Mouse (Mus musculus): Measurements from ENCODE around the gene Olfr686. TPM values are rescaled to one million over a fixed set of nuclear protein-coding genes. Genes with fewer than 3 reads are reported as not detected.

Olfr686 gene
- polyA plus RNA-seq (2012; rRNA removed), result not detected in 2 replicates

DNA sequence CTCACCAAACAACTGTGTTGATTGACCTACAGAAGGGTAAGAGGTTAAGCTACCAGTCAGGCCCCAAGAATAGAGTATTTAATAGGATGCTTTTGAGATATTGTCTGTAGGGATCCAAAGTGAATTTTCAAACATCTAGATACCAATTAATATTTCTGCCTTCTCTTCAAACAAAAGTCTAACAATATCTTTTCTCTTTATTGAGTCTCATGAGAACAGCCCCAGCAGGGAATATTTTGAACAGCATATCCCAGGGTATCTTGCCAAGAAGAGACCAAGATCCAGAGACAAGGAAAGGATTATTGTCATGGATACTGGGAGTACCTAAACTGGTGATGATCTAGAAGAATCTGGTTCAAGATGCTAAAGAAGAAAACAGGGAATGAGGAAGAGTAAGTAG, at the start of gene Olfr686:
Olfr686 (minus strand) TSS at position 101 of the 400 bp plus-strand sequence.

DNA sequence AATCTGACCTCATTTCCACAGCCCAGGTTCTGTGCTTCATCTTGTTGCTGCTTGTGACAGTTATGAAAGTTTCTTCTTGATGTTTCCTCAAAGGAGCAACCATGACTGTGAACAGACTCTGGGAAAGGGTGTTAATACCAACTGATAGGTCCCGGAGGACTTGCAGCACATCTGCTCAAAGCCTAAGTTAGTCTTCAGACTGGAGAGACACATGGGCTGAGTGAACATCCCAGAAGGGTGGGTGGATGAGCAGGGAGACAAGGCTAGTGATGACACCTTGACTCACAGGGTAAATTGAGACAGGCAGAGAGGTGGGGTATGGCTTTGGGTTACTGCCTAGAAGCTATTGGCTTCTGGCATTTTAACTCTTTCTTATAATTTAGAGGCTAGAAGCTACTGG, 21.4 kb downstream of the Olfr686 start, which contains the start of gene Olfr685:
Olfr685 (minus strand) TSS at position 101 of the 400 bp plus-strand sequence.

DNA sequence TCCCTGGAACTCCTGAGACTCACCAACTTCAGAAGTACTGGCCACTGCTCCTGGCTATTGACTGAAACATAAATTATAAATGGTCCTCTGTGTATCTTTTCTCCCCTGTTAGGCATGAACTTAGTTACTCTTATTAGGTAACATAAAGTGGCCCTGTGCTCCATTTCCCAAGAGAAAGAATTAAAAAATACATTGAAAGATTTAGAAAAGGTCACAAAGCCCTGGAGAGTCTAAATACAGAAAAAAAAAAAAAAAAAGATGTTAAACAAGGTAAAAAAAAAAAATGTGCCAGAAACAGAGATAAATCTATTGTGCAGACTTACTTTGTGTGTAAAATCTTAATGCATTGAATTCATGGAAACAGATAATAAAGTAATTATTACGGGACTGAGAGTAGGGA, 43.7 kb downstream of the Olfr686 start, which contains the start of gene Olfr684:
Olfr684 (minus strand) TSS at position 101 of the 400 bp plus-strand sequence.

Other genes starting within 250 kb of the Olfr686 start
- gene Olfr670, start 244.9 kb downstream of the Olfr686 start, polyA plus RNA-seq (2012; rRNA removed), result not detected in 2 replicates
- gene Olfr671, start 228.4 kb downstream of the Olfr686 start, polyA plus RNA-seq (2012; rRNA removed), result not detected in 2 replicates
- not detected in 2 replicates for gene Olfr672, start 205.5 kb downstream of the Olfr686 start, polyA plus RNA-seq (2012; rRNA removed)
- not detected in 2 replicates for gene Olfr675, start 179.0 kb downstream of the Olfr686 start, polyA plus RNA-seq (2012; rRNA removed)
- gene Olfr676, start 174.8 kb downstream of the Olfr686 start, polyA plus RNA-seq (2012; rRNA removed), result not detected in 2 replicates
- gene Olfr677, start 156.1 kb downstream of the Olfr686 start, polyA plus RNA-seq (2012; rRNA removed), result not detected in 2 replicates
- not detected in 2 replicates for gene Olfr678, start 143.0 kb downstream of the Olfr686 start, polyA plus RNA-seq (2012; rRNA removed)
- gene Olfr679, start 126.3 kb downstream of the Olfr686 start, polyA plus RNA-seq (2012; rRNA removed), result not detected in 2 replicates
- not detected in 2 replicates for gene Olfr680-ps1, start 114.7 kb downstream of the Olfr686 start, polyA plus RNA-seq (2012; rRNA removed)
- not detected in 2 replicates for gene Olfr681, start 90.6 kb downstream of the Olfr686 start, polyA plus RNA-seq (2012; rRNA removed)
- gene Olfr683, start 60.5 kb downstream of the Olfr686 start, polyA plus RNA-seq (2012; rRNA removed), result not detected in 2 replicates
- not detected in 2 replicates for gene Olfr684, start 43.8 kb downstream of the Olfr686 start, polyA plus RNA-seq (2012; rRNA removed)
- gene Olfr685, start 21.5 kb downstream of the Olfr686 start, polyA plus RNA-seq (2012; rRNA removed), result not detected in 2 replicates
- gene Olfr688, start 80.6 kb upstream of the Olfr686 start, polyA plus RNA-seq (2012; rRNA removed), result not detected in 2 replicates
- gene Olfr689, start 103.7 kb upstream of the Olfr686 start, polyA plus RNA-seq (2012; rRNA removed), result not detected in 2 replicates
- gene Olfr690, start 126.6 kb upstream of the Olfr686 start, polyA plus RNA-seq (2012; rRNA removed), result 0.10 TPM in 1 of 2 replicates, not detected in the other
- 0.05 and 0.14 TPM in 2 replicates for gene Olfr691, start 134.8 kb upstream of the Olfr686 start, polyA plus RNA-seq (2012; rRNA removed)
- gene Olfr692, start 160.7 kb upstream of the Olfr686 start, polyA plus RNA-seq (2012; rRNA removed), result not detected in 2 replicates
- gene Gm5901, start 167.6 kb upstream of the Olfr686 start, polyA plus RNA-seq (2012; rRNA removed), result not detected in 2 replicates
- 29.4 and 38.9 TPM in 2 replicates for gene Fam160a2, start 192.6 kb upstream of the Olfr686 start, polyA plus RNA-seq (2012; rRNA removed)
- 0.20 and 0.24 TPM in 2 replicates for gene Cnga4, start 197.1 kb upstream of the Olfr686 start, polyA plus RNA-seq (2012; rRNA removed)
- 0.14 and 0.17 TPM in 2 replicates for gene Cckbr, start 218.2 kb upstream of the Olfr686 start, polyA plus RNA-seq (2012; rRNA removed)

Measured in central nervous system, embryonic 11.5 days (tissue).